13 mouse cellular contexts compared by ENCODE assay signal in genomic region chr5:105346463-105346862, GRCm38 (mm10). TPM values are rescaled to one million over a fixed set of nuclear protein-coding genes. Genes with fewer than 3 reads are reported as not detected.
DNase-seq lines count a peak whose midpoint lies in the region; ATAC-seq lines count a peak whose summit lies in the region.
"Had no signal": no experiment of that assay in that cellular context is flagged by ENCODE, and none has a peak within 500 bp of the region (broad histone marks: within the 10 kb centered on the region; RNA-seq: fewer than 3 reads in every experiment).

No protein-coding gene starts in this region.

- peak overlapping the region; percentile 61 for H3K27ac ChIP-seq in heart, embryonic 15.5 days
- H3K27ac ChIP-seq in liver, embryonic 15.5 days (replicated peaks) = no peak overlapping the region
- H3K27ac ChIP-seq in stomach, embryonic 16.5 days (ENCODE audit: low read length) = peak overlapping the region; percentile 23; the same call in 1 of the 2 replicates
- no peak overlapping the region for H3K27ac ChIP-seq in midbrain, embryonic 10.5 days (replicated peaks)
- H3K27ac ChIP-seq: hindbrain, embryonic 14.5 days; neural tube, embryonic 15.5 days had no signal

- no peaks in the 10 kb centered on the region for H3K9me3 ChIP-seq in heart, embryonic 15.5 days (replicated peaks)
- no peaks in the 10 kb centered on the region for H3K9me3 ChIP-seq in liver, embryonic 15.5 days (replicated peaks)
- no peaks in the 10 kb centered on the region for H3K9me3 ChIP-seq in stomach, embryonic 16.5 days (replicated peaks; ENCODE audit: control insufficient read depth, low read length)
- no peaks in the 10 kb centered on the region for H3K9me3 ChIP-seq in midbrain, embryonic 10.5 days (replicated peaks)
- H3K9me3 ChIP-seq: neural tube, embryonic 15.5 days had no signal

- H3K27me3 ChIP-seq in heart, embryonic 15.5 days = no peaks in the 10 kb centered on the region
- no peaks in the 10 kb centered on the region for H3K27me3 ChIP-seq in liver, embryonic 15.5 days
- no peaks in the 10 kb centered on the region for H3K27me3 ChIP-seq in stomach, embryonic 16.5 days (ENCODE audit: control insufficient read depth, insufficient read depth, low read length)
- no peaks in the 10 kb centered on the region for H3K27me3 ChIP-seq in midbrain, embryonic 10.5 days (ENCODE audit: low read depth, poor library complexity, severe bottlenecking)
- H3K27me3 ChIP-seq: neural tube, embryonic 15.5 days had no signal

- no peaks in the 10 kb centered on the region for H3K36me3 ChIP-seq in heart, embryonic 15.5 days
- H3K36me3 ChIP-seq in liver, embryonic 15.5 days (replicated peaks) = no peaks in the 10 kb centered on the region
- H3K36me3 ChIP-seq in stomach, embryonic 16.5 days (ENCODE audit: control insufficient read depth, insufficient read depth, low read length) = no peaks in the 10 kb centered on the region
- H3K36me3 ChIP-seq in midbrain, embryonic 10.5 days = no peaks in the 10 kb centered on the region
- H3K36me3 ChIP-seq: neural tube, embryonic 15.5 days had no signal

- H3K4me1 ChIP-seq in heart, embryonic 15.5 days (replicated peaks) = no peaks in the 10 kb centered on the region
- H3K4me1 ChIP-seq in liver, embryonic 15.5 days (replicated peaks) = 0 out of 2 replicates have a peak, but pooled peaks cover 5% of the 10 kb centered on the region
- H3K4me1 ChIP-seq in stomach, embryonic 16.5 days (ENCODE audit: control insufficient read depth, insufficient read depth, low read length) = peaks cover 4% of the 10 kb centered on the region; the same call in 1 of the 2 replicates
- H3K4me1 ChIP-seq in midbrain, embryonic 10.5 days = no peaks in the 10 kb centered on the region
- H3K4me1 ChIP-seq: neural tube, embryonic 15.5 days had no signal

- ATAC-seq in heart, embryonic 15.5 days (replicated peaks; ENCODE audit: insufficient number of reproducible peaks, insufficient read depth, low FRiP score, low read depth) = peak; percentile 73
- 0 out of 2 replicates have a peak, but pooled peaks have one; percentile 25 for ATAC-seq in liver, embryonic 15.5 days (ENCODE audit: insufficient read depth)
- peak; percentile 69; the same call in 1 of the 2 replicates for ATAC-seq in stomach, embryonic 16.5 days (ENCODE audit: insufficient read depth, low FRiP score)
- ATAC-seq: forebrain, postnatal 0 days had no signal

- peak; percentile 4 for DNase-seq in ovary, adult 18-20 months (ENCODE audit: low spot score)
- DNase-seq in ovary, postnatal 36 days (ENCODE audit: low spot score) = no peak
- no peak for DNase-seq in kidney, postnatal 25 days
- no peak for DNase-seq in midbrain, embryonic 10.5 days (ENCODE audit: low spot score)
- no peak for DNase-seq in adrenal gland, adult 8-10 months
- DNase-seq: forebrain, postnatal 0 days had no signal

- H3K4me3 ChIP-seq in heart, embryonic 15.5 days = no peak overlapping the region
- no peak overlapping the region for H3K4me3 ChIP-seq in liver, embryonic 15.5 days (replicated peaks)
- no peak overlapping the region for H3K4me3 ChIP-seq in stomach, embryonic 16.5 days (replicated peaks; ENCODE audit: low read length)
- no peak overlapping the region for H3K4me3 ChIP-seq in midbrain, embryonic 10.5 days
- H3K4me3 ChIP-seq: neural tube, embryonic 15.5 days had no signal

- H3K9ac ChIP-seq in heart, embryonic 15.5 days = no peak overlapping the region
- H3K9ac ChIP-seq in liver, embryonic 15.5 days = no peak overlapping the region
- H3K9ac ChIP-seq in stomach, embryonic 16.5 days (ENCODE audit: low read length) = no peak overlapping the region
- H3K9ac ChIP-seq: forebrain, postnatal 0 days; hindbrain, embryonic 14.5 days; neural tube, embryonic 15.5 days had no signal

- H3K4me2 ChIP-seq in heart, embryonic 15.5 days = no peak overlapping the region
- H3K4me2 ChIP-seq in liver, embryonic 15.5 days = no peak overlapping the region
- no peak overlapping the region for H3K4me2 ChIP-seq in stomach, embryonic 16.5 days (ENCODE audit: low read depth, low read length)
- H3K4me2 ChIP-seq: hindbrain, embryonic 14.5 days; neural tube, embryonic 15.5 days had no signal

RNA-seq across cellular contexts. Expression of gene Gbp6, which starts 53.0 kb away (rescaled TPM):
- polyA plus RNA-seq in heart, embryonic 15.5 days (2015; fragmentation: Nextera tagmentation; extraction: Ambion mirVana) = 1.7 and 3.4 TPM in 2 replicates
- polyA plus RNA-seq in liver, embryonic 15.5 days (2015; fragmentation: Nextera tagmentation; extraction: Ambion mirVana) = 2.1 TPM in 2 replicates
- 2.1 and 2.6 TPM in 2 replicates for polyA plus RNA-seq in stomach, embryonic 16.5 days (2015; fragmentation: Nextera tagmentation; extraction: Ambion mirVana)
- polyA plus RNA-seq in midbrain, embryonic 10.5 days (2016; fragmentation: Nextera tagmentation; extraction: Ambion mirVana) = 0.17 and 0.30 TPM in 2 replicates
- total RNA-seq in adrenal gland, adult 8-10 months (2022) = 10 to 100 TPM in 3 of 4 experiments, 1 to 10 TPM in 1; 7.2 to 14.1 (median 10.9) TPM

RNA-seq across cellular contexts. Expression of gene Gm43302, which starts 53.0 kb away (rescaled TPM):
- 0.10 TPM in 1 of 2 replicates, not detected in the other for polyA plus RNA-seq in heart, embryonic 15.5 days (2015; fragmentation: Nextera tagmentation; extraction: Ambion mirVana)
- polyA plus RNA-seq in liver, embryonic 15.5 days (2015; fragmentation: Nextera tagmentation; extraction: Ambion mirVana) = 0.03 TPM in 2 replicates
- 0.09 TPM in 1 of 2 replicates, not detected in the other for polyA plus RNA-seq in stomach, embryonic 16.5 days (2015; fragmentation: Nextera tagmentation; extraction: Ambion mirVana)
- polyA plus RNA-seq in midbrain, embryonic 10.5 days (2016; fragmentation: Nextera tagmentation; extraction: Ambion mirVana) = 0.10 TPM in 1 of 2 replicates, not detected in the other
- under 1 TPM in 1 of 4 experiments, not detected in 3; 0.24 TPM for total RNA-seq in adrenal gland, adult 8-10 months (2022)
- total RNA-seq: forebrain, postnatal 0 days; layer of hippocampus, adult 8-10 months had no signal
- polyA plus RNA-seq: embryonic facial prominence, embryonic 11.5 days; forebrain, postnatal 0 days had no signal

Comparison
In these comparisons a context has a peak if more than half of its experiments do, and no peak if none do; other contexts are left out.
1. H3K27ac ChIP-seq: peak in heart, embryonic 15.5 days (single experiment) and stomach, embryonic 16.5 days (single experiment); none in liver, embryonic 15.5 days (single experiment) and midbrain, embryonic 10.5 days (single experiment).
2. Peak in every context shown above with its lines, with median percentiles within 50 percentile points of each other: ATAC-seq.